Mouse (Mus musculus) MEL (cell line): ENCODE results near the gene Gfpt2. TPM values are rescaled to one million over a fixed set of nuclear protein-coding genes. Genes with fewer than 3 reads are reported as not detected.

Source experiments
- DNase-seq: peaks from one replicate; pipeline ENCODE4 v3.0.0; 2011; ENCODE audit warnings: low read depth, low spot score
- H3K27ac ChIP-seq: 2 replicates; pipeline ENCODE4 v1.5.1; 2012; ENCODE audit warnings: low read depth, mild to moderate bottlenecking, control low read depth, low read length, moderate library complexity; ENCODE audit not compliant: control insufficient read depth
- H3K27me3 ChIP-seq, 2 experiments: fragments of 150-350 bp in 1 of 2; sonication (generic) in 1 of 2; 2 replicates each; pipeline ENCODE4 v1.6.1; 2012; ENCODE audit warnings: low read length in 2 of 2, mild to moderate bottlenecking in 2 of 2, improper control_type of control experiment in 1 of 2, moderate library complexity in 1 of 2; ENCODE audit not compliant: insufficient read depth in 2 of 2, control insufficient read depth in 1 of 2
- H3K36me3 ChIP-seq, 2 experiments: 2 replicates each; pipeline ENCODE4 v1.6.1; 2012 to 2014; ENCODE audit warnings: low read length in 2 of 2, improper control_type of control experiment in 1 of 2, inconsistent platforms in 1 of 2, mild to moderate bottlenecking in 1 of 2; ENCODE audit not compliant: insufficient read depth in 2 of 2, control insufficient read depth in 1 of 2
- H3K4me1 ChIP-seq, 2 experiments: fragments of 150-350 bp in 1 of 2; sonication (generic) in 1 of 2; 2 replicates each; pipeline ENCODE4 v1.6.1; 2012; ENCODE audit warnings: low read length in 2 of 2, improper control_type of control experiment in 1 of 2, mild to moderate bottlenecking in 1 of 2; ENCODE audit not compliant: insufficient read depth in 2 of 2, control insufficient read depth in 1 of 2
- H3K4me3 ChIP-seq, 2 experiments: fragments of 150-350 bp in 1 of 2; sonication (generic) in 1 of 2; 2 replicates each; pipeline ENCODE4 v1.5.1; 2012; ENCODE audit warnings: low read depth in 2 of 2, low read length in 2 of 2, mild to moderate bottlenecking in 2 of 2, moderate library complexity in 2 of 2, control low read depth in 1 of 2, improper control_type of control experiment in 1 of 2; ENCODE audit not compliant: control insufficient read depth in 1 of 2, insufficient read depth in 1 of 2
- H3K79me2 ChIP-seq: 2 replicates; pipeline ENCODE4 v1.6.1; 2012; ENCODE audit warnings: mild to moderate bottlenecking, low read length, moderate library complexity; ENCODE audit not compliant: control insufficient read depth, poor library complexity, insufficient read depth
- H3K9ac ChIP-seq: 2 replicates; pipeline ENCODE4 v1.6.1; 2012; ENCODE audit warnings: low read depth, mild to moderate bottlenecking, control low read depth, low read length, moderate library complexity; ENCODE audit not compliant: control insufficient read depth, poor library complexity, severe bottlenecking
- H3K9me3 ChIP-seq: fragments of 150-350 bp; sonication (generic); replicated peaks from 2 replicates; pipeline ENCODE4 v1.6.1; 2012; ENCODE audit warnings: mild to moderate bottlenecking, low read length, improper control_type of control experiment, moderate library complexity; ENCODE audit not compliant: insufficient read depth
- CHD1 ChIP-seq: IDR thresholded peaks from 2 replicates; pipeline ENCODE4 v1.6.1; 2012; ENCODE audit warnings: low read depth, mild to moderate bottlenecking, inconsistent platforms, low read length, improper control_type of control experiment
- CHD2 ChIP-seq: IDR thresholded peaks from 2 replicates; pipeline ENCODE4 v1.6.1; 2011; ENCODE audit warnings: low read length, improper control_type of control experiment
- CTCF ChIP-seq, 3 experiments: IDR thresholded peaks in 2 of 3; conservative IDR thresholded peaks in 1 of 3; 2 replicates each; pipeline ENCODE4 v1.5.1; 2011 to 2012; ENCODE audit warnings: low read length in 3 of 3, low read depth in 2 of 3, mild to moderate bottlenecking in 2 of 3, improper control_type of control experiment in 1 of 3, inconsistent platforms in 1 of 3, mixed read lengths in 1 of 3, moderate library complexity in 1 of 3; ENCODE audit not compliant: control insufficient read depth in 1 of 3, insufficient read depth in 1 of 3, poor library complexity in 1 of 3, severe bottlenecking in 1 of 3
- ETS1 ChIP-seq: IDR thresholded peaks from 2 replicates; pipeline ENCODE4 v1.6.1; 2012; ENCODE audit warnings: low read depth, mild to moderate bottlenecking, inconsistent platforms, low read length, improper control_type of control experiment, moderate library complexity
- GATA1 ChIP-seq: IDR thresholded peaks from 2 replicates; pipeline ENCODE4 v1.6.1; 2011; ENCODE audit warnings: low read depth, low read length, improper control_type of control experiment
- MAX ChIP-seq: IDR thresholded peaks from 2 replicates; pipeline ENCODE4 v1.6.1; 2011; ENCODE audit warnings: low read length, improper control_type of control experiment
- MAZ ChIP-seq: IDR thresholded peaks from 2 replicates; pipeline ENCODE4 v1.6.1; 2012; ENCODE audit warnings: low read depth, mild to moderate bottlenecking, inconsistent platforms, low read length, improper control_type of control experiment
- MYB ChIP-seq: IDR thresholded peaks from 2 replicates; pipeline ENCODE4 v1.6.1; 2011; ENCODE audit warnings: mild to moderate bottlenecking, low read depth, low read length, improper control_type of control experiment
- NRF1 ChIP-seq: IDR thresholded peaks from 2 replicates; pipeline ENCODE4 v1.6.1; 2014; ENCODE audit warnings: low read depth, mild to moderate bottlenecking, inconsistent platforms, low read length, improper control_type of control experiment, moderate library complexity; ENCODE audit not compliant: poor library complexity, insufficient read depth, severe bottlenecking
- POLR2AphosphoS2 ChIP-seq: IDR thresholded peaks from 2 replicates; pipeline ENCODE4 v1.6.1; 2011; ENCODE audit warnings: low read length, improper control_type of control experiment
- RAD21 ChIP-seq: IDR thresholded peaks from 2 replicates; pipeline ENCODE4 v1.6.1; 2011; ENCODE audit warnings: mild to moderate bottlenecking, low read depth, low read length, improper control_type of control experiment
- RCOR1 ChIP-seq: IDR thresholded peaks from 2 replicates; pipeline ENCODE4 v1.6.1; 2012; ENCODE audit warnings: low read depth, mild to moderate bottlenecking, inconsistent platforms, low read length, improper control_type of control experiment
- SIN3A ChIP-seq: IDR thresholded peaks from 2 replicates; pipeline ENCODE4 v1.6.1; 2012; ENCODE audit warnings: low read length, improper control_type of control experiment, inconsistent platforms
- SMC3 ChIP-seq: IDR thresholded peaks from 2 replicates; pipeline ENCODE4 v1.6.1; 2011; ENCODE audit warnings: low read depth, low read length, improper control_type of control experiment
- TAL1 ChIP-seq: IDR thresholded peaks from 2 replicates; pipeline ENCODE4 v1.6.1; 2012; ENCODE audit warnings: mild to moderate bottlenecking, inconsistent platforms, low read length, moderate library complexity, mixed read lengths
- TBP ChIP-seq: IDR thresholded peaks from 2 replicates; pipeline ENCODE4 v1.8.0; 2011; ENCODE audit warnings: low read depth, low read length, improper control_type of control experiment
- ZKSCAN1 ChIP-seq: IDR thresholded peaks from 2 replicates; pipeline ENCODE4 v1.6.1; 2012; ENCODE audit warnings: low read depth, mild to moderate bottlenecking, inconsistent platforms, low read length, improper control_type of control experiment, moderate library complexity
- ZMIZ1 ChIP-seq: IDR thresholded peaks from 2 replicates; pipeline ENCODE4 v1.6.1; 2012; ENCODE audit warnings: low read depth, mild to moderate bottlenecking, inconsistent platforms, low read length, improper control_type of control experiment, moderate library complexity
- polyA plus RNA-seq, 2 experiments: library from polyadenylated mRNA; stranded (reverse) in 1 of 2; unstranded in 1 of 2; fragments of >175 nt in 1 of 2; fragments of >200 nt in 1 of 2; gene quantifications; 2 replicates each; pipeline versions ENCODE4 v1.2.1 to v1.2.4; 2012; ENCODE audit warnings: low replicate concordance in 2 of 2, low read depth in 1 of 2; ENCODE audit not compliant: insufficient read length in 2 of 2, insufficient read depth in 1 of 2, missing spikeins in 1 of 2
- total RNA-seq: library from RNA; depleted of rRNA; stranded (reverse); fragments of 300-350 nt; gene quantifications from 2 replicates; pipeline ENCODE4 v1.2.3, GENCODE M21; 2012

Gfpt2 gene
- total and polyA plus RNA-seq, 3 experiments: 4.0 to 8.0 TPM; not detected in 1

GRCm38 (mm10) chr11:49820928-49821327 is 26.9 kb downstream of the Gfpt2 start:
- no peaks in the 10 kb centered on the region; a peak in 1 of 4 replicates for H3K36me3 ChIP-seq
- TF ChIP-seq CTCF (IDR thresholded peaks at IDR 0.05 in 2 of 3, conservative IDR thresholded peaks at IDR 0.05 in 1 of 3; ENCODE audit: control insufficient read depth in 1 of 3, insufficient read depth in 1 of 3, low read depth in 2 of 3, low read length in 3 of 3, poor library complexity in 1 of 3, severe bottlenecking in 1 of 3) (no peak), SIN3A (no peak), RAD21 (no peak), MAX (no peak), NRF1 (no peak), ZMIZ1 (no peak), CHD1 (no peak), CHD2 (no peak), MYB (no peak)
- TF ChIP-seq, all 39 proteins: peak for 0
- H3K27me3 ChIP-seq: no peaks in the 10 kb centered on the region
- no peaks in the 10 kb centered on the region for H3K79me2 ChIP-seq
- DNase-seq: no peak
- H3K9me3 ChIP-seq: no peaks in the 10 kb centered on the region
- H3K9ac ChIP-seq: no peak overlapping the region
- H3K4me3 ChIP-seq: no peak overlapping the region
- H3K27ac ChIP-seq: no peak overlapping the region
- peaks cover 0 to 3% of the 10 kb centered on the region in 2 experiments; a peak in 1 of 4 replicates for H3K4me1 ChIP-seq

- Histone ChIP-seq H3K4me3 (no peak overlapping the region), H3K27ac (no peak overlapping the region), H3K9me3 (no peaks in the 10 kb centered on the region), H3K27me3 (no peaks in the 10 kb centered on the region), H3K4me1 (peaks cover 0 to 3% of the 10 kb centered on the region in 2 experiments; a peak in 1 of 4 replicates), H3K36me3 (no peaks in the 10 kb centered on the region), H3K79me2 (no peaks in the 10 kb centered on the region), H3K9ac (no peak overlapping the region)
- TF ChIP-seq TAL1 (no peak), GATA1 (no peak), SMC3 (no peak), MAZ (no peak), RCOR1 (no peak)
- no peak for DNase-seq
These were observed 27.6 kb downstream of the Gfpt2 start for GRCm38 (mm10) chr11:49821546-49821945.

GRCm38 (mm10) chr11:49822337-49822736 is 28.4 kb downstream of the Gfpt2 start:
- no peak overlapping the region for H3K4me3 ChIP-seq
- no peak overlapping the region for H3K9ac ChIP-seq
- peak; percentile 37 for DNase-seq
- H3K27me3 ChIP-seq: no peaks in the 10 kb centered on the region
- H3K79me2 ChIP-seq: no peaks in the 10 kb centered on the region
- H3K4me1 ChIP-seq: peaks cover 0 to 3% of the 10 kb centered on the region in 2 experiments; a peak in 1 of 4 replicates
- H3K36me3 ChIP-seq: no peaks in the 10 kb centered on the region
- no peaks in the 10 kb centered on the region for H3K9me3 ChIP-seq
- TF ChIP-seq ZKSCAN1 (no peak), GATA1 (0 out of 2 replicates have a peak, but pooled peaks have one; percentile 10), NRF1 (no peak), ETS1 (0 out of 2 replicates have a peak, but pooled peaks have one; percentile 14), CTCF (IDR thresholded peaks at IDR 0.05 in 2 of 3, conservative IDR thresholded peaks at IDR 0.05 in 1 of 3; ENCODE audit: control insufficient read depth in 1 of 3, insufficient read depth in 1 of 3, low read depth in 2 of 3, low read length in 3 of 3, poor library complexity in 1 of 3, severe bottlenecking in 1 of 3) (no peak), TBP (no peak), POLR2AphosphoS2 (no peak)
- H3K27ac ChIP-seq: no peak overlapping the region
